Mouse (Mus musculus) MEL (cell line): ENCODE measurements at regions not wholly inside any gene's neighbourhood (a gene's known extent, or its start where the extent isn't known, plus 50 kb on each side); places are given as distances from the start of the nearest gene placed in this dataset.

Source experiments
- CTCF ChIP-seq, 3 experiments: IDR thresholded peaks in 2 of 3; conservative IDR thresholded peaks in 1 of 3; 2 replicates each; pipeline ENCODE4 v1.5.1; 2011 to 2012; ENCODE audit warnings: low read length in 3 of 3, low read depth in 2 of 3, mild to moderate bottlenecking in 2 of 3, improper control_type of control experiment in 1 of 3, inconsistent platforms in 1 of 3, mixed read lengths in 1 of 3, moderate library complexity in 1 of 3; ENCODE audit not compliant: control insufficient read depth in 1 of 3, insufficient read depth in 1 of 3, poor library complexity in 1 of 3, severe bottlenecking in 1 of 3
- KAT2A ChIP-seq: conservative IDR thresholded peaks from 2 replicates; pipeline ENCODE4 v1.6.1; 2012; ENCODE audit warnings: low read depth, low read length, improper control_type of control experiment, inconsistent platforms
- MAZ ChIP-seq: IDR thresholded peaks from 2 replicates; pipeline ENCODE4 v1.6.1; 2012; ENCODE audit warnings: low read depth, mild to moderate bottlenecking, inconsistent platforms, low read length, improper control_type of control experiment
- MXI1 ChIP-seq: IDR thresholded peaks from 2 replicates; pipeline ENCODE4 v1.6.1; 2011; ENCODE audit warnings: mild to moderate bottlenecking, low read depth, low read length, improper control_type of control experiment
- POLR2A ChIP-seq, 2 experiments: IDR thresholded peaks; 2 replicates each; pipeline ENCODE4 v1.6.1; 2011 to 2012; ENCODE audit warnings: low read length in 2 of 2, mild to moderate bottlenecking in 2 of 2, control low read depth in 1 of 2, improper control_type of control experiment in 1 of 2, low read depth in 1 of 2, moderate library complexity in 1 of 2; ENCODE audit not compliant: control insufficient read depth in 1 of 2, insufficient read depth in 1 of 2, poor library complexity in 1 of 2
- USF1 ChIP-seq: IDR thresholded peaks from 2 replicates; pipeline ENCODE4 v1.6.1; 2014; ENCODE audit warnings: low read depth, mild to moderate bottlenecking, inconsistent platforms, low read length, improper control_type of control experiment, moderate library complexity
- ZC3H11A ChIP-seq: IDR thresholded peaks from 2 replicates; pipeline ENCODE4 v1.6.1; 2012; ENCODE audit warnings: low read depth, mild to moderate bottlenecking, inconsistent platforms, low read length, improper control_type of control experiment

DNA sequence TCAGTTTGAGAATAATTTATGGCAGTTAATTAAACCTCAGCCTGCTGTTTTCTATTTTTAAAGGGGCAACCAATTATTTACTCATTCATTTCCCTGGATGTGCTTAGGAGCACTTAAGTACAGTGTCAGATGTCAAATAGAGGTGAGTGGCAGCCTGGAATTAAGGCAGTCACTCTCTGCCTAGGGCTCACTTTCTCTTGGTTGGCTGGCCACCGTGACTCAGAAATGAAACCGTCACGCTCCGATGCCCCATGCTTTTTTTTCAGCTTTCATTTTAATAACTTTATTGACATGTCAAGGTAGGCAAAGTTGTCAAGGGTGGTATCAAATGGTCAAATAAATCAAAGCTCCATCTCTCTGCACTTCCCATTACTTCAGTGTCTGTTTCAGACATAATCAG lies 547.9 kb upstream of the Jmjd1c start:
- no peak for TF ChIP-seq MAZ
- no peak for TF ChIP-seq MXI1
- no peak for TF ChIP-seq KAT2A
- no peak for TF ChIP-seq POLR2A (IDR thresholded peaks at IDR 0.05; ENCODE audit: control insufficient read depth in 1 of 2, insufficient read depth in 1 of 2, low read depth in 1 of 2, low read length in 2 of 2, poor library complexity in 1 of 2)
- TF ChIP-seq CTCF (IDR thresholded peaks at IDR 0.05 in 2 of 3, conservative IDR thresholded peaks at IDR 0.05 in 1 of 3; ENCODE audit: control insufficient read depth in 1 of 3, insufficient read depth in 1 of 3, low read depth in 2 of 3, low read length in 3 of 3, poor library complexity in 1 of 3, severe bottlenecking in 1 of 3): no peak
- no peak for TF ChIP-seq ZC3H11A
- TF ChIP-seq USF1: no peak
